Mouse (Mus musculus): Measurements from ENCODE around the gene Arl16.
"Not testable (repeated sequence)": the region's sequence is repeated elsewhere in the genome, so short reads cannot be mapped to it uniquely, and the experiment has no call there.

- TF ChIP-seq POLR2A (IDR thresholded peaks at IDR 0.05; ENCODE audit: low read depth, low read length); CTCF (IDR thresholded peaks at IDR 0.05; ENCODE audit: extremely low read depth, insufficient read depth, insufficient read length, insufficient replicate concordance): not testable (repeated sequence)
These were observed 46.9 kb upstream of the Arl16 start for GRCm38 (mm10) chr11:120514262-120514661.
